Mouse (Mus musculus) urinary bladder, postnatal 0 days (tissue): Measurements from ENCODE around the gene Cdkl2. TPM values are rescaled to one million over a fixed set of nuclear protein-coding genes. Genes with fewer than 3 reads are reported as not detected.

ENCODE experiments used
- polyA plus RNA-seq: library from polyadenylated mRNA; unstranded; fragments of >200 nt; fragmentation: Nextera tagmentation; extraction: Ambion mirVana; gene quantifications from 2 replicates; pipeline ENCODE4 v1.2.1, GENCODE M21; 2015

Gene Cdkl2
- polyA plus RNA-seq, result 4.1 and 5.8 TPM in 2 replicates

DNA sequence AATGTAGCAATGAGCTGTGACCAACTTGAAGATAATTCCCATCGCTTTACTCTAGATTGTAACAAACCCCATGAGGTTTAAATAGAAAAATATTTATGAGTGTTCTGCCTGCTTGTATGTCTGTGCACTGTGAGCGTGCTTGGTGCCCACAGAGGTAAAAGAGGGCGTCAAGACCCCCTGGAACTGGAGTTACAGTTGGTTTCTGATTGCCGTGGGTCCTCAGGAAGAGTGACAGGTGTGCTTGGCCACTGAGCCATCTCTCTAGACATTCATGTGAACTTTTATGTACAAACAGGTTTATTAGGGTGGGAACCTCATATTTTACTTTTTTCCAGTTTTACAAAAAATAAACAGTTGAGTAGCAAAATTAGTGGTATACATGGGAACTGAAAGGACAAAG, at the start of gene Cdkl2:
Gene Cdkl2 (minus strand): TSS at position 101 of the 400 bp plus-strand sequence.

DNA sequence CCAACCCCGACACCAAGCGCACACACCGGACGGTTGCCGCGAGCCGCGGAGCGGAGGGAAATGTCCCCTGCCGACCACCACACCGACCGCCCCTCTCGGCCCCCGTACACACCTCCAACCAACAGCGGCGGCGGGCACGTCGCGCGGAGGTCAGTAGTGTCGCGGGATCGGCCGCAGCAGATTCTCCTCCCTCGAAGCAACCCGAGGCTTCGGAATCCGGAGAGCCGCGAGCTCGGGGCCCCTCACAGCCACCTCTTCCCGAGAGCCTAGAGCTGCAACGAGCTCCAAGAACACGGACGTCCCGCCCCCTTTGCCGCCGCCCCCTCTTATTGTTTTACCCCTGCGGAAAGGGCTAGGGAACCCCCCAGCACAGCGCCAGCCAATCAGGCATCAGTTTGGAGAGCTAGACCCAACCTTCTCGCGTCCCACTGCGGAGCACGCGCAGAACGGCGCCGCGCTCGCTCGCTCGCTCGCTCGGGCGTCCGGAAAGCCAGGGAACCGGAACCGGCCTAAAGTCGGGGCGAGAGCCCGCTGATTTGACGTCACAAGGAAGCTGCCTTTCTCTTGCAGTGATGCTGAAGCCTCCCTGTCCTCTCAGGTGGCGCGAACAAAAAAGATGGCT, 39.8 kb upstream of the Cdkl2 start, which contains the start of gene G3bp2:
Gene G3bp2 (minus strand): TSS at position 303 of the 622 bp plus-strand sequence.

DNA sequence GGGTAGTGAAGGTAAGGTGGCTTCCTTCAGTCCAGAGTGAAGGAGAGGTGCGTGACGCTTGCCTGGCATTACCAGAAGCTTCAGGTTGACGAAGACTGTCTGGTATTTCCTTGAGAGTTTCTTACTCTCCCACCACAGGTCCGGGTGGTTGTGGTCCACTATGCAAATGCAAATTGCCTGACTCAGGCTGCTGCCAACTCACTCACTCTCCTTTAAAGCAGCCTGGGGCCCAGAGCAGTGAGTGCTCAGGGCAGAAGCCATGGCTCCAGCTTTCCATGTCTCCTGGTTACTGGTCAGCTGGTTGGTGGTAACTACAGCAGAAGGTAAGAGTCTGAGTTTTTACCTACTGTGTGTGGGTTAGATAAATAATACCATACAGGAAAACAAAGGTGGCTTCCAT, 56.4 kb downstream of the Cdkl2 start, which contains the start of gene Odaph:
Gene Odaph (plus strand): TSS at position 240 of the 400 bp plus-strand sequence.

DNA sequence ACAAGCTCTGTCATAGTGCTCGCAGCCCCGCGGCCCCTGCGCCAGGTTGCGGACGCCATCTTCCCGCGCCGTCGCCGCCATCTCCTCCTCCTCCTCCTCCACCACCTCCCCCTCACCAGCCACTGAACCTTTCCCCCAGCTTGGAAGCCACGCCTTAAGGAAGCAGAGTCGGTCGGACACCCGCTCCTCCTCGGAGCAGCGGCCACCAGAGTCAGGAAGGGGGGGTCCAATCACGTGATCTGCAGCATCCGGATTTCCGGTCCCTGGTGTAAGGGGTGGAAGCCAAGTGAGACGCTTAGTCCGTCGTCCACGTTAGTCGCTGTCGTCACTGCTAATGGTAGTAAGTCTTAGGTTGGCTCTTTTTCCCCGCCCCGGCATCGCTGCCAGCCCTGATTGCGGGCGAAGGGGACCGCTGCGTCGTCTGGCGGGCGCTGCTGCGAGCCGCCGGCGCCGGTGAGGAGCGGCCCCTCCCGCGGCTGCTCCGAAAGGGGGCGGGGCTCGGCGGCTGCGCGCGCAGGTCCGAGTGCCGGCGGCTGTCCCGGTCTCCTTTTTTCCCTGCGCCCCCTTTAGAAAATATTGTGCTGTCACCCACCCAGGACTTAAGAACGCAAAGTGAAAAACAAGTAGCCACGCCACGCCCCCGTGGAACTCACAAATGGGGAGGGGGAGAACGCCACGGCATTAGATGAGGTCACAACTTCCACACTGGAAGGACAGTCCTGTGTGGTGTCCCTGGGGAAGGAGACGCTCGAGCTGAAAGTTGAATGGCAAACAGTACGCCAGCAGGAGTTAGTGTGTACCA, 80.8 kb downstream of the Cdkl2 start, which contains the start of gene Rchy1:
Gene Rchy1 (minus strand): TSS at position 430 of the 802 bp plus-strand sequence.

Other genes with a start within 250 kb of the Cdkl2 start
- gene Rchy1, start 80.8 kb downstream of the Cdkl2 start, polyA plus RNA-seq, result 57.0 and 59.5 TPM in 2 replicates
- 0.17 and 0.22 TPM in 2 replicates for gene Odaph, start 56.4 kb downstream of the Cdkl2 start, polyA plus RNA-seq
- 141 and 156 TPM in 2 replicates for gene G3bp2, start 39.8 kb upstream of the Cdkl2 start, polyA plus RNA-seq
- 31.2 and 37.4 TPM in 2 replicates for gene Uso1, start 94.1 kb upstream of the Cdkl2 start, polyA plus RNA-seq
- not detected in 2 replicates for gene U90926, start 171.5 kb upstream of the Cdkl2 start, polyA plus RNA-seq
- not detected in 2 replicates for gene Ppef2, start 212.4 kb upstream of the Cdkl2 start, polyA plus RNA-seq
- 8.3 and 10.1 TPM in 2 replicates for gene Naaa, start 234.3 kb upstream of the Cdkl2 start, polyA plus RNA-seq